Mouse (Mus musculus) stomach, embryonic 16.5 days (tissue): ENCODE measurements around the gene Ctrb1. TPM values are rescaled to one million over a fixed set of nuclear protein-coding genes. Genes with fewer than 3 reads are reported as not detected.

Experiments
- ATAC-seq: fragments of 200-750 bp; cut with Nextera tagmentation; 2 replicates; pipeline ENCODE4 v1.8.0; 2017; ENCODE audit warnings: moderate number of reproducible peaks, moderate TSS enrichment; ENCODE audit not compliant: insufficient read depth, low FRiP score
- H3K27ac ChIP-seq: fragments of 300-500 bp; sonication (generic); 2 replicates; pipeline ENCODE4 v1.5.1; 2014; ENCODE audit warnings: low read length
- H3K27me3 ChIP-seq: fragments of 300-500 bp; sonication (generic); 2 replicates; pipeline ENCODE4 v1.6.1; 2014; ENCODE audit warnings: low read length, control low read depth, mixed read lengths; ENCODE audit not compliant: control insufficient read depth, insufficient read depth
- H3K36me3 ChIP-seq: fragments of 300-500 bp; sonication (generic); 2 replicates; pipeline ENCODE4 v1.6.1; 2014; ENCODE audit warnings: low read length; ENCODE audit not compliant: control insufficient read depth, insufficient read depth
- H3K4me1 ChIP-seq: fragments of 300-500 bp; sonication (generic); 2 replicates; pipeline ENCODE4 v1.6.1; 2014; ENCODE audit warnings: low read length, control low read depth, mixed read lengths; ENCODE audit not compliant: control insufficient read depth, insufficient read depth
- H3K4me2 ChIP-seq: fragments of 300-500 bp; sonication (generic); 2 replicates; pipeline ENCODE4 v1.6.1; 2014; ENCODE audit warnings: low read depth, low read length, mixed read lengths
- H3K4me3 ChIP-seq: fragments of 300-500 bp; sonication (generic); replicated peaks from 2 replicates; pipeline ENCODE4 v1.5.1; 2014; ENCODE audit warnings: mild to moderate bottlenecking, low read length
- H3K9ac ChIP-seq: fragments of 300-500 bp; sonication (generic); 2 replicates; pipeline ENCODE4 v1.6.1; 2014; ENCODE audit warnings: low read length
- H3K9me3 ChIP-seq: fragments of 300-500 bp; sonication (generic); replicated peaks from 2 replicates; pipeline ENCODE4 v1.6.1; 2016; ENCODE audit warnings: low read length, control low read depth; ENCODE audit not compliant: control insufficient read depth
- WGBS: fragments of 180-500 bp; shearing (Covaris S2); extraction: QIAGEN DNeasy Blood & Tissue Kit; methylation state at CpG from one replicate; pipeline ENCODE4 v1.1.7; 2014; 5-methylcytosine and 5-hydroxymethylcytosine counted together
- polyA plus RNA-seq: library from polyadenylated mRNA; unstranded; fragments of >200 nt; fragmentation: Nextera tagmentation; extraction: Ambion mirVana; gene quantifications from 2 replicates; pipeline ENCODE4 v1.2.1, GENCODE M21; 2015

The Ctrb1 gene
- polyA plus RNA-seq, 1 experiment from 2014 or later = 3,754 TPM

DNA sequence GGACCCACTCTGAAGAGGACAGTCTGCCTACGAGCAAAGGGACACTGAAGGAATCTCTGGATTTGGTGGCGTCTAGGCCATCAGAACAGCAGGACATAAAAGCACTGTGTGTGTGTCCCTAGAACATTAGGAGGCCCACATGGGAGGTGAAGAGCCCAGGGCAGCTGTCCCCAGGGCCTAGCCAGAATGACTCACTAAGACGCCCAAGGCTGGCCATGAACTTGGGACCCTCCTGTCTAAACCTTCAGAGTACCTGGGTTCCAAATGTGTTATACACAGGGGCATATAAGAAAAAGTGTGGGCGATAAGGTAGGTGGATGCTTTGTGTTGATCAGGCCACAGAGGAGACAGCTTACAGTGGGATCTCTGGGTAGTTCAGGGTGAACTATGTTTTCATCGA lies 9.9 kb upstream of the Ctrb1 start:
- H3K27ac ChIP-seq = peak overlapping the region; percentile 16
- no peak overlapping the region for H3K4me3 ChIP-seq
- H3K4me1 ChIP-seq = no peaks in the 10 kb centered on the region
- 84% methylated on average over 5 of the region's 5 CpGs for WGBS
- no peaks in the 10 kb centered on the region for H3K36me3 ChIP-seq
- H3K27me3 ChIP-seq = no peaks in the 10 kb centered on the region
- H3K9me3 ChIP-seq = no peaks in the 10 kb centered on the region
- ATAC-seq = no peak
- no peak overlapping the region for H3K9ac ChIP-seq
- H3K4me2 ChIP-seq = no peak overlapping the region

DNA sequence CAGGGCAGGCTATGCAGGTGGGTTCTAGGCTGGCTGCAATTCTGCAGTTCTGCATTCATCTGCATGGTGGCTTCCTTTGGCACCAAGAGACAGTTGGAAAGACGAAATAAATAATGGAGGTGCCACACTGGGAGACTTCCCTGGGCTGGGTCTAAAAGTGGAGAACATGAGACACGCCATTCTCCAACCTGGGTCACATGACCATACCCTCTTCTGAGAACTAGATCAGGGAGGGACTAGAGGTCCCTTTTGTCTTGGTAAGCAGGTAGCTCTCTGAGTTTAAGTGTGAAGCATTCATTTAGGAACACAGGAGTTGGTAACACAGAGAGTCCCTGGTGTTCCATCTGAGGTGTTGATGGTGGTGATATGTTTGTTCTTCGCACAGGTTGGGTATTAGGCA lies 9.4 kb upstream of the Ctrb1 start:
- Histone ChIP-seq H3K36me3 (no peaks in the 10 kb centered on the region), H3K9me3 (no peaks in the 10 kb centered on the region), H3K4me1 (no peaks in the 10 kb centered on the region), H3K27me3 (no peaks in the 10 kb centered on the region), H3K4me2 (no peak overlapping the region), H3K27ac (no peak overlapping the region), H3K4me3 (no peak overlapping the region), H3K9ac (no peak overlapping the region)
- WGBS = 78% methylated on average over 3 of the region's 3 CpGs
- ATAC-seq = no peak

DNA sequence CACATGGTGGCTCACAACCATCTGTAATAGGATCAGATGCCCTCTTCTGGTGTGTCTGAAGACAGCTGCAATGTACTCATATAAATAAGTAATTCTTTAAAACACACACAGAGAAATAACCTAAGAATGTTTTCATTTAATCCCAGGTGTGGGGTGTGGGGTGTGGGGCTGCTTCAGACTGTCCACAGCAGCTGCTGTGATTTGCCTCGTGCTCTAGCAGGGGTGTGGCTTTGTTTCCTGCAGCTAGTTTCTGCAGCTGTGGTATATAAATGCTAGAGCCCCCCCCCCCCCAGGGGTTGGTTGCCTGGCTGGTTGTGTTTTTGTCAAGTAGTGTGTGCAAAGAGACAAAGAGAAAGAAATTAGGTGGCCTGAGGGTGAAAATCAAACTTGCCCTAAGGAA lies 8.2 kb upstream of the Ctrb1 start:
- H3K36me3 ChIP-seq = no peaks in the 10 kb centered on the region
- no peak overlapping the region for H3K9ac ChIP-seq
- H3K4me1 ChIP-seq = no peaks in the 10 kb centered on the region
- WGBS = 3% methylated on average over 1 of the region's 1 CpGs
- H3K4me3 ChIP-seq = no peak overlapping the region
- no peak overlapping the region for H3K4me2 ChIP-seq
- no peaks in the 10 kb centered on the region for H3K9me3 ChIP-seq
- H3K27me3 ChIP-seq = no peaks in the 10 kb centered on the region
- no peak for ATAC-seq
- H3K27ac ChIP-seq = no peak overlapping the region

DNA sequence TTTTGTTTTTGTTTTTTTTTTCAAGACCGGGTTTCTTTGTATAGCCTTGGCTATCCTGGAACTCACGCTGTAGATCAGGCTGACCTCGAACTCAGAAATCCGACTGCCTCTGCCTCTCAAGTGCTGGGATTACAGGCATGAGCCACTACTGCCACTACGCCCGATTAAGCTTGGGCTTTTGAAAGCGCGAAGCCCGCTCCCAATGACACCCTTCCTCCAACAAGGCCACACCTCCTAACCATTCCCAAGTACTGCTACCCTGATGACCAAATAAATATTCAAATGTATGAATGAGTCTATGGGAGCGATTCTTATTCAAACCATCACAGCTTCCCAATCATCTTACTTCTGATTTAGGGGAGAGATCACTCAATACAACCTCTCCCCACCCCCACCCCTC lies 6.8 kb upstream of the Ctrb1 start:
- H3K4me3 ChIP-seq = no peak overlapping the region
- 80% methylated on average over 10 of the region's 10 CpGs for WGBS
- no peak overlapping the region for H3K4me2 ChIP-seq
- H3K9me3 ChIP-seq = no peaks in the 10 kb centered on the region
- H3K27ac ChIP-seq = no peak overlapping the region
- H3K27me3 ChIP-seq = no peaks in the 10 kb centered on the region
- no peaks in the 10 kb centered on the region for H3K4me1 ChIP-seq
- no peak overlapping the region for H3K9ac ChIP-seq
- ATAC-seq = no peak
- no peaks in the 10 kb centered on the region for H3K36me3 ChIP-seq

DNA sequence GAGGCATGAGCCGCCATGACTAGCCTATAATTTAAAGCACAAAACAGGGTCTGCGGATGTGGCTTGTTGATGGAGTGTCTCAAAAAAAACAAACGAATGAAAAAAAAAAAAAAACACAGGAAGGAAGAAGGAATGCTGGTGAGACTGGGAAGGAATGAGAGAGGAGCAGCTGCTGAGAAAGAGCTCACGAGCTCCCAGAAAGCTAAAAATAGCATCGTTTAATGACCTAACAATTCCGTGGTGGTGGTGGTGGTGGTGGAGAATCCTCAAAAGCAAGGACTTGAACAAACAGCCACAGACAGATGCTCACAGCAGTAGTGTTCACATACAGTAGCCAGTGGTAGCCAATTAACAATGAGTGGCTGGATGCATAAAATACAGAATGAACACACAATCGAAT lies 4.6 kb upstream of the Ctrb1 start:
- H3K4me1 ChIP-seq = no peaks in the 10 kb centered on the region
- H3K27ac ChIP-seq = no peak overlapping the region; the same call in 1 of the 2 replicates
- H3K4me3 ChIP-seq = no peak overlapping the region
- H3K9me3 ChIP-seq = no peaks in the 10 kb centered on the region
- H3K27me3 ChIP-seq = no peaks in the 10 kb centered on the region
- WGBS = 51% methylated on average over 7 of the region's 7 CpGs
- no peak overlapping the region for H3K9ac ChIP-seq
- H3K4me2 ChIP-seq = no peak overlapping the region
- no peak for ATAC-seq
- no peaks in the 10 kb centered on the region for H3K36me3 ChIP-seq

DNA sequence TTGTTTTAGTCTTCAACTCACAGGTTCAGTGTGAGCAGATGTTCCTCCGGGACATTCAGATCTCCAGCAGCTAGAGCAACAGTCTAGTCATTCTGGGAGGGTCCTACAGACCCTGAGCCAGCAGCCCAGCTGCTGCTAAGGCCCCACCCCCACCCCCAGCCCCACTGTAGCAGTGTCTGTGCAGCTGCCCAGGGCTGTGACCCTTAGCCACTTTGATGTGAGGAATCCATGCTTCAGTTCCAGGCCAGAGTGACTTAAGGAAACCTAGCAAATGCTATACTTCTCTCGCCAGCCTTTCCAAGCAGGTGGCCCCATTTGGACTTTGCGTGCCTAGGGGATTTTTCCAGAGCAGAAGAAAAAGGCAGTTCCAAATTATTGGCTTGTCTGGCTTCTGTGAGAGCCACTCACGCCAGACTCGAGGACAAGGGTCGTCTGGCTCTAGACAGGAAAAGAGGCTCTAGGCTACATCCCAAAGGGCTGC lies 2.5 kb upstream of the Ctrb1 start:
- Histone ChIP-seq H3K9ac (no peak overlapping the region), H3K27ac (0 out of 2 replicates have a peak overlapping the region, but pooled peaks have one; percentile 0), H3K4me2 (no peak overlapping the region), H3K9me3 (no peaks in the 10 kb centered on the region), H3K4me1 (no peaks in the 10 kb centered on the region), H3K4me3 (no peak overlapping the region), H3K36me3 (no peaks in the 10 kb centered on the region), H3K27me3 (no peaks in the 10 kb centered on the region)
- 36% methylated on average over 6 of the region's 6 CpGs for whole genome bisulfite sequencing
- ATAC-seq = peak; percentile 75

DNA sequence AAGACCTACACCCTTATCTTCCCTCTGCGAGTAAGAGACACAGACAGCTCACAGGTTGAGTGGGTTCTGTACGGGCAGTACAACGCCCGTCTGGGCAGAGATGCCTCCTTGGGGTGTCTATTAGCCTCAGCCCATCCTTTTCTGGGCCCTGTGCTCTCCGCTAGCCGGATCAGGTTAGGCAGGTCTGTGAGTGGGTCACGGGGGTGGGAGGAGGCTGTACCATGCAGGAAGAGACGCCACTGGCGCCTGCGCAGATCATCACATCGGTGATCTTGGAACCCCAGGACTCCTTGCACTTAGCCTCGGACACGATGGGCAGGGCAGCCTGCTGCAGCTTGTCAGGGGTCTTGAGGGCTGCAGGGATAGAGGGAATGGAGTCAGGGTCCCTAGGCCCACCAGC lies 3.9 kb downstream of the Ctrb1 start:
- H3K4me1 ChIP-seq = no peaks in the 10 kb centered on the region
- H3K9ac ChIP-seq = no peak overlapping the region
- no peaks in the 10 kb centered on the region for H3K27me3 ChIP-seq
- H3K9me3 ChIP-seq = no peaks in the 10 kb centered on the region
- WGBS = 75% methylated on average over 13 of the region's 13 CpGs
- H3K36me3 ChIP-seq = no peaks in the 10 kb centered on the region
- H3K4me3 ChIP-seq = no peak overlapping the region
- no peak overlapping the region for H3K27ac ChIP-seq
- ATAC-seq = peak; percentile 49
- H3K4me2 ChIP-seq = no peak overlapping the region

DNA sequence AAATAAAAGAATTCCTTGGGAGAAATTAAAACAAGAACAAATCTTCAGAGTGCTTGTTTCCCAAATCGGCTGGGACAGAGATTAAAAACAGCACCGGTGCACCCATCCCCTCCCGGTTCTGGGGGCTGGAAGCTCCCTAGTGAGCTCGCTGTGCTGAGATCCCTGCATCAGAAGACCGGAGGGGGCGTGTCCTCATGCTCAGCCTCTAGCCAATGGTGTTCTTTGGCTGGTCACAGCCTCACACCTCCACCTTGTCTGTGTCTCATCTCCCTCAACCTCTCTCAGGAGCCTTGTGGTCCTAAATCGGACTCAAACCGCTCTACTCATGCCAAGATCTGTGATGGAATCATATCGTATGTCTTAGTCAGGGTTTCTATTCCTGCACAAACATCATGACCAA lies 8.3 kb downstream of the Ctrb1 start:
- H3K4me1 ChIP-seq = no peaks in the 10 kb centered on the region
- no peak overlapping the region for H3K9ac ChIP-seq
- H3K27ac ChIP-seq = no peak overlapping the region
- no peak for ATAC-seq
- H3K27me3 ChIP-seq = no peaks in the 10 kb centered on the region
- no peak overlapping the region for H3K4me3 ChIP-seq
- H3K4me2 ChIP-seq = no peak overlapping the region
- WGBS = 27% methylated on average over 9 of the region's 9 CpGs
- no peaks in the 10 kb centered on the region for H3K36me3 ChIP-seq
- H3K9me3 ChIP-seq = no peaks in the 10 kb centered on the region

DNA sequence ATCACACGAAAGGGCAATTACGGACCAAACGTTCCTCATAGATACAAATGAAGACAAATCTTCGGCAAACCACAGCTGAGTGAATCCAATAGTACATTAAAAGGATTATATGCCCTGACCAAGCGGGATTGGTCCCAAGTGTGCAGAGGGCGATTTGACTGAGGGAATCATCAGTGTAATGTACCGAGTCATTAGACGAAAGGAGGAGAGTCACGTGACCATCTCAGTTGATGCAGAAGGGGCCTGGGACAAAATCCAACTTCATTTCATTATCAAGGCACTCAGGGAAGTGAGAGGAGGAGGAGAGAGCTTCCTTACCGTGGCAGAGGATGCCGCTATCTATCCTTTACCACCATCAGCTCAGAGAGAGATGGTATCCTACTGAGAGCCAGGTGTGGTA lies 9.7 kb downstream of the Ctrb1 start:
- Histone ChIP-seq H3K9ac (no peak overlapping the region), H3K4me3 (no peak overlapping the region), H3K4me2 (no peak overlapping the region), H3K9me3 (no peaks in the 10 kb centered on the region), H3K4me1 (no peaks in the 10 kb centered on the region), H3K36me3 (no peaks in the 10 kb centered on the region), H3K27ac (no peak overlapping the region), H3K27me3 (no peaks in the 10 kb centered on the region)
- ATAC-seq = no peak
- 68% methylated on average over 11 of the region's 11 CpGs for WGBS
